Mouse (Mus musculus) liver, postnatal 0 days (tissue): ENCODE measurements around the gene Mapk3. TPM values are rescaled to one million over a fixed set of nuclear protein-coding genes. Genes with fewer than 3 reads are reported as not detected.

ENCODE experiments used
- ATAC-seq: fragments of 200-750 bp; cut with Nextera tagmentation; 2 replicates; pipeline ENCODE4 v1.8.0; 2017; ENCODE audit warnings: mild to moderate bottlenecking, moderate library complexity
- DNase-seq: peaks from one replicate; pipeline ENCODE4 v3.0.0-alpha.2; 2016
- H3K27ac ChIP-seq: fragments of 300-500 bp; sonication (generic); 2 replicates; pipeline ENCODE4 v1.5.1; 2014; ENCODE audit warnings: antibody characterized with exemption, moderate library complexity, mild to moderate bottlenecking, low read depth
- H3K27me3 ChIP-seq: fragments of 300-500 bp; sonication (generic); 2 replicates; pipeline ENCODE4 v1.6.1; 2014; ENCODE audit warnings: low read length, control low read depth, mixed read lengths; ENCODE audit not compliant: insufficient read depth
- H3K36me3 ChIP-seq: fragments of 300-500 bp; sonication (generic); replicated peaks from 2 replicates; pipeline ENCODE4 v1.6.1; 2014; ENCODE audit warnings: mild to moderate bottlenecking, control low read depth, low read length, moderate library complexity, mixed read lengths; ENCODE audit not compliant: insufficient read depth
- H3K4me1 ChIP-seq: fragments of 300-500 bp; sonication (generic); 2 replicates; pipeline ENCODE4 v1.6.1; 2014; ENCODE audit warnings: antibody characterized with exemption, mild to moderate bottlenecking, control low read depth; ENCODE audit not compliant: insufficient read depth
- H3K4me2 ChIP-seq: fragments of 300-500 bp; sonication (generic); 2 replicates; pipeline ENCODE4 v1.6.1; 2014; ENCODE audit warnings: low read depth, mild to moderate bottlenecking, low read length, moderate library complexity, mixed read lengths
- H3K4me3 ChIP-seq: fragments of 300-500 bp; sonication (generic); 2 replicates; pipeline ENCODE4 v1.5.1; 2014; ENCODE audit warnings: low read depth, low read length
- H3K9ac ChIP-seq: fragments of 300-500 bp; sonication (generic); replicated peaks from 2 replicates; pipeline ENCODE4 v1.6.1; 2014; ENCODE audit warnings: mild to moderate bottlenecking, moderate library complexity
- H3K9me3 ChIP-seq: fragments of 300-500 bp; sonication (generic); 2 replicates; pipeline ENCODE4 v1.6.1; 2016; ENCODE audit warnings: mild to moderate bottlenecking, control low read depth, low read length, mixed read lengths
- CTCF ChIP-seq: sonication (generic); IDR thresholded peaks from 2 replicates; pipeline ENCODE4 v1.5.1; 2016; ENCODE audit warnings: antibody characterized with exemption, low read depth
- EP300 ChIP-seq: IDR thresholded peaks from 2 replicates; pipeline ENCODE4 v1.6.1; 2016; ENCODE audit warnings: antibody characterized with exemption, low read depth, mild to moderate bottlenecking
- WGBS: fragments of 180-500 bp; shearing (Covaris S2); extraction: QIAGEN DNeasy Blood & Tissue Kit; methylation state at CpG from one replicate; pipeline ENCODE4 v1.1.7; 2014; ENCODE audit not compliant: insufficient replicate concordance; 5-methylcytosine and 5-hydroxymethylcytosine counted together
- polyA plus RNA-seq: library from polyadenylated mRNA; unstranded; fragments of >200 nt; fragmentation: Nextera tagmentation; extraction: Ambion mirVana; gene quantifications from 2 replicates; pipeline ENCODE4 v1.2.1, GENCODE M21; 2015

Gene Mapk3
- polyA plus RNA-seq, 1 experiment from 2014 or later = 20.3 TPM

- peak overlapping the region; percentile 16; the same call in 1 of the 2 replicates for H3K4me2 ChIP-seq
- DNase-seq (no peak), ATAC-seq (0 out of 2 replicates have a peak, but pooled peaks have one; percentile 28)
- H3K36me3 ChIP-seq = peaks cover 35% of the 10 kb centered on the region
- no peaks in the 10 kb centered on the region for H3K27me3 ChIP-seq
- 60% methylated on average over 12 of the region's 12 CpGs for WGBS
- H3K4me3 ChIP-seq = no peak overlapping the region
- 0 out of 2 replicates have a peak overlapping the region, but pooled peaks have one; percentile 16 for H3K27ac ChIP-seq
- no peaks in the 10 kb centered on the region for H3K9me3 ChIP-seq
- no peak overlapping the region for H3K9ac ChIP-seq
- H3K4me1 ChIP-seq = peaks cover 12% of the 10 kb centered on the region
- no peak for TF ChIP-seq CTCF
- TF ChIP-seq EP300 = no peak
These were observed 11.4 kb downstream of the Mapk3 start for GRCm38 (mm10) chr7:126770784-126771183.

- Histone ChIP-seq H3K36me3 (peaks cover 18% of the 10 kb centered on the region), H3K4me3 (no peak overlapping the region), H3K27ac (no peak overlapping the region), H3K4me2 (no peak overlapping the region), H3K9me3 (no peaks in the 10 kb centered on the region), H3K27me3 (no peaks in the 10 kb centered on the region), H3K9ac (no peak overlapping the region), H3K4me1 (peaks cover 28% of the 10 kb centered on the region)
- TF ChIP-seq CTCF = no peak
- no peak for TF ChIP-seq EP300
- DNase-seq = no peak
- no peak for ATAC-seq
- 65% methylated on average over 2 of the region's 2 CpGs for WGBS
These were observed 13.9 kb downstream of the Mapk3 start for GRCm38 (mm10) chr7:126773351-126773750.

- peaks cover 30% of the 10 kb centered on the region for H3K4me1 ChIP-seq
- H3K9me3 ChIP-seq = no peaks in the 10 kb centered on the region
- no peak overlapping the region for H3K4me3 ChIP-seq
- WGBS = 47% methylated on average over 2 of the region's 2 CpGs
- H3K4me2 ChIP-seq = no peak overlapping the region
- TF ChIP-seq CTCF (no peak), EP300 (no peak)
- no peak for DNase-seq
- no peaks in the 10 kb centered on the region for H3K27me3 ChIP-seq
- H3K36me3 ChIP-seq = peaks cover 20% of the 10 kb centered on the region
- H3K27ac ChIP-seq = no peak overlapping the region
- ATAC-seq = no peak
- H3K9ac ChIP-seq = no peak overlapping the region
These were observed 15.1 kb downstream of the Mapk3 start for GRCm38 (mm10) chr7:126774463-126774862.

- DNase-seq (no peak), ATAC-seq (no peak)
- H3K9me3 ChIP-seq = no peaks in the 10 kb centered on the region
- no peak overlapping the region for H3K4me3 ChIP-seq
- H3K36me3 ChIP-seq = peaks cover 17% of the 10 kb centered on the region
- H3K4me2 ChIP-seq = no peak overlapping the region
- TF ChIP-seq EP300 = no peak
- TF ChIP-seq CTCF = peak; percentile 48
- H3K27ac ChIP-seq = peak overlapping the region; percentile 96
- WGBS = 71% methylated on average over 10 of the region's 10 CpGs
- H3K4me1 ChIP-seq = peaks cover 37% of the 10 kb centered on the region
- no peak overlapping the region for H3K9ac ChIP-seq
- no peaks in the 10 kb centered on the region for H3K27me3 ChIP-seq
These were observed 16.0 kb downstream of the Mapk3 start for GRCm38 (mm10) chr7:126775185-126775977.

GRCm38 (mm10) chr7:126775978-126776234, 16.5 kb downstream of the Mapk3 start:
- Histone ChIP-seq H3K27me3 (no peaks in the 10 kb centered on the region), H3K9me3 (no peaks in the 10 kb centered on the region), H3K36me3 (peaks cover 17% of the 10 kb centered on the region), H3K9ac (no peak overlapping the region), H3K27ac (peak overlapping the region; percentile 96), H3K4me3 (no peak overlapping the region), H3K4me1 (peaks cover 40% of the 10 kb centered on the region), H3K4me2 (peak overlapping the region; percentile 94)
- TF ChIP-seq CTCF = no peak
- no peak for TF ChIP-seq EP300
- ATAC-seq (no peak), DNase-seq (no peak)
- 77% methylated on average over 3 of the region's 3 CpGs for WGBS

- DNase-seq (peak; percentile 97), ATAC-seq (peak; percentile 93)
- Histone ChIP-seq H3K4me3 (peak within 1 kb of the TSS; percentile 89), H3K36me3 (peaks cover 14% of the 10 kb centered on the region), H3K27me3 (no peaks in the 10 kb centered on the region), H3K4me1 (peaks cover 48% of the 10 kb centered on the region), H3K27ac (peak within 1 kb of the TSS; percentile 96), H3K4me2 (peak within 1 kb of the TSS; percentile 94), H3K9me3 (no peaks in the 10 kb centered on the region), H3K9ac (peak within 1 kb of the TSS; percentile 99)
- TF ChIP-seq CTCF (no peak; the same call in 1 of the 2 replicates), EP300 (peak; percentile 38; the same call in 1 of the 2 replicates)
- WGBS = under 1% methylated on average over 35 of the region's 37 CpGs
These were observed 17.2 kb downstream of the Mapk3 start, which contains the start of gene Ypel3 for GRCm38 (mm10) chr7:126776598-126777057. Gene Ypel3, plus strand, starts transcription at chr7:126776955.
